Mouse (Mus musculus) lung, adult 2 months (tissue): ENCODE measurements around the gene Hist1h2ao.
"Not testable (repeated sequence)": the region's sequence is repeated elsewhere in the genome, so short reads cannot be mapped to it uniquely, and the experiment has no call there.

Experiments used
- CTCF ChIP-seq: fragments of 200-500 bp; IDR thresholded peaks from 2 replicates; pipeline ENCODE4 v1.5.1; 2011; ENCODE audit warnings: mild to moderate bottlenecking, low read length, control low read depth; ENCODE audit not compliant: insufficient read depth
- POLR2A ChIP-seq: fragments of 200-500 bp; IDR thresholded peaks from 2 replicates; pipeline ENCODE4 v1.6.1; 2011; ENCODE audit warnings: low read depth, mild to moderate bottlenecking, control low read depth, low read length, borderline replicate concordance; ENCODE audit errors: extremely low read depth

GRCm38 (mm10) chr13:21803058-21803457 is 7.2 kb upstream of the Hist1h2ao start:
- TF ChIP-seq POLR2A, CTCF: not testable (repeated sequence)
